Mouse (Mus musculus) liver, embryonic 13.5 days (tissue): ENCODE data around the gene Msl2. TPM values are rescaled to one million over a fixed set of nuclear protein-coding genes. Genes with fewer than 3 reads are reported as not detected.

Experiments used
- polyA plus RNA-seq: library from polyadenylated mRNA; unstranded; fragments of >200 nt; fragmentation: Nextera tagmentation; extraction: Ambion mirVana; gene quantifications from 2 replicates; pipeline ENCODE4 v1.2.1, GENCODE M21; 2015

Gene Msl2
- polyA plus RNA-seq, 1 experiment from 2014 or later: 2.6 TPM

Other genes starting within 250 kb of the Msl2 start
- 7.6 and 8.4 TPM in 2 replicates for gene Pccb, start 39.2 kb upstream of the Msl2 start, polyA plus RNA-seq
- 2.2 and 2.4 TPM in 2 replicates for gene Ppp2r3a, start 177.7 kb downstream of the Msl2 start, polyA plus RNA-seq